Mouse (Mus musculus) megakaryocyte progenitor cell, adult 5-6 weeks (primary cell): ENCODE measurements around the gene Ptpn7. TPM values are rescaled to one million over a fixed set of nuclear protein-coding genes. Genes with fewer than 3 reads are reported as not detected.

Experiments
- ATAC-seq: replicated peaks from 2 replicates; pipeline ENCODE4 v1.8.0; 2016; ENCODE audit warnings: mild to moderate bottlenecking, moderate TSS enrichment, inconsistent platforms; ENCODE audit not compliant: poor library complexity
- total RNA-seq, 2 experiments: library from RNA; stranded (forward) in 1 of 2; stranded (reverse) in 1 of 2; fragments of 157-497, 149-512 nt in 1 of 2; fragments of 200-1000 nt in 1 of 2; gene quantifications; 2 replicates each; pipeline versions ENCODE4 v1.2.3 to v1.2.4; 2015 to 2017

Gene Ptpn7
- total RNA-seq, 2 experiments from 2014 or later, result 75.4 to 112 TPM

GRCm38 (mm10) chr1:135128011-135128441, 4.5 kb upstream of the Ptpn7 start:
- ATAC-seq, result no peak

GRCm38 (mm10) chr1:135128986-135129385, 3.5 kb upstream of the Ptpn7 start:
- no peak for ATAC-seq

- no peak for ATAC-seq
These were observed 2.8 kb upstream of the Ptpn7 start for GRCm38 (mm10) chr1:135129543-135130183.

GRCm38 (mm10) chr1:135130376-135131018, 2.0 kb upstream of the Ptpn7 start:
- no peak for ATAC-seq

DNA sequence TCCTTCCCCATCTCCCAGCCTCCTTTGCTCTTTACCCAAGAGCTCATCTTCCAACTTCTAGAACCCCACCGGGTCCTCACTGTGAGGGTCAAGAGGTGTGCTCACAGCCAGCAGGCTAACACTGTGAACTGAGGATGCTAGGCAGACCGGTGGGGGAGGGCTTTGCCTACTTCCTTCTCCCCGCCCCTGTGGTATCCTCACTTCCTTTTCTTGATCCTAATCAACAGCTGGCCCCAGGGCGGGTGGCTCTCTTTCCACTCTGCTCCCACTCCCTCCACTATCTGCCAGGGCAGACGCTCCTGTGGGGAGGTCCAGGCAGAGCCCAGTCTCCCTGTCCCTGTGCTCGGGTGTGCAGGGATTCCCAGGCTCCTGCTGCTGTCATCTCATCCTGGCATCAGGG, 1.5 kb upstream of the Ptpn7 start:
- peak; percentile 51 for ATAC-seq

DNA sequence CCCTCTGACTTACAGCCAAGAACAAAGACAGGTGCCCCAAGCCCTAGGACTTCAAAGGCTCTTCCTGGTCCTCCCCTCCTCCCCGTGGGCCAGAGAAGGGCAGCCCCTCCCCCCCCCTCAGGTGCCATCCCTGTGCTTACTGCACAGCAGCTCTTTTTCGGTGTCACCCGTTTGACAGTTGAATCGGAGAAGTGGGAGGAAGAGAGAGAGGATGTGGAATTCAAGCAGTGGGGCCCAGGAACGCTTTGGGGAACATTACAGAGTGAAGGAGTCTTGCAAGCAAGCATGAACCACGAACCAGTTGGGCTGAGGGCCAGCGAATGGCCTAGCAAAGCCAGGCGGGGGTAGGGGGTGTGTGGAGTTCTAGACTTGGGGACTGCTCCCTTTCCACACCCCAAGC, 940 bp upstream of the Ptpn7 start:
- ATAC-seq, result no peak

- ATAC-seq, result peak; percentile 40
These were observed 431 bp downstream of the Ptpn7 start for GRCm38 (mm10) chr1:135132893-135133369.

GRCm38 (mm10) chr1:135133678-135134435, 1.4 kb downstream of the Ptpn7 start:
- peak; percentile 30 for ATAC-seq

DNA sequence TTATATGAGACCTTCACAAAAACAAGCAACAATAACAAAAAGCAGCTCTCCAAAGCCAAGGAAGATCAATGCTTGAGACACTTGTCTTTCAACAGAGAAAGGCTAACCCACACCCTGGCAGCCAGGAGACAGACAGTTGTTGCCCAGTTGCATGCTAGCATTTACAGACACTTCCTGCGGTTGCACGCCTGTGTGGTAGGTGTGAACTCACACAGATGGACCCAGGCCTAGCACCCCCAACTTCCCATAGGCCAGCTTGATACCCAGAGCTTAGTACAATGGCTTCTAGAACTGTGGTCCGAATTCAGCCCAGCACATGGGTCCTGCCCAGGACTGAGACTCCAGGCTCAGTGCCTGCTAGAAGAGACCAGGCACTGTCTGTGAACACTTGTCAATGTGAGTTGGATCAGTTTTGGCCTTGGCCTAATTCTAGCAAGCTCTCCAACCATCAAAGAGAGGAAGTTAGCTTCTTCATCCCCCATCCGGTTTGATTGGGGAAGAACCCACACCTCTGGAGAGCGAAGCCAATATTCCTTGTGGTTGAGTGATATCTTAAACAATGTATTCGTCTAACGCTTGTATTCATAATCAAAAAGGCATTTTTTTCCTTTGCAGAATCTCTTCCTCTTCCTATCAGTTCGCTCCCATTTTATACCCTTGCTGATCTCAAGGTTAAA, 2.7 kb downstream of the Ptpn7 start:
- no peak for ATAC-seq

GRCm38 (mm10) chr1:135136500-135136899, 4.0 kb downstream of the Ptpn7 start:
- peak; percentile 31 for ATAC-seq

GRCm38 (mm10) chr1:135139906-135140305, 7.4 kb downstream of the Ptpn7 start:
- ATAC-seq, result peak; percentile 70

- ATAC-seq, result no peak
These were observed 10.0 kb downstream of the Ptpn7 start for GRCm38 (mm10) chr1:135142452-135142851.

- ATAC-seq, result no peak
These were observed 11.4 kb downstream of the Ptpn7 start for GRCm38 (mm10) chr1:135143940-135144339.

GRCm38 (mm10) chr1:135146077-135146945, 13.8 kb downstream of the Ptpn7 start, which contains the start of gene Arl8a:
TSS of gene Arl8a (plus strand) at chr1:135146824.
- peak; percentile 67 for ATAC-seq

DNA sequence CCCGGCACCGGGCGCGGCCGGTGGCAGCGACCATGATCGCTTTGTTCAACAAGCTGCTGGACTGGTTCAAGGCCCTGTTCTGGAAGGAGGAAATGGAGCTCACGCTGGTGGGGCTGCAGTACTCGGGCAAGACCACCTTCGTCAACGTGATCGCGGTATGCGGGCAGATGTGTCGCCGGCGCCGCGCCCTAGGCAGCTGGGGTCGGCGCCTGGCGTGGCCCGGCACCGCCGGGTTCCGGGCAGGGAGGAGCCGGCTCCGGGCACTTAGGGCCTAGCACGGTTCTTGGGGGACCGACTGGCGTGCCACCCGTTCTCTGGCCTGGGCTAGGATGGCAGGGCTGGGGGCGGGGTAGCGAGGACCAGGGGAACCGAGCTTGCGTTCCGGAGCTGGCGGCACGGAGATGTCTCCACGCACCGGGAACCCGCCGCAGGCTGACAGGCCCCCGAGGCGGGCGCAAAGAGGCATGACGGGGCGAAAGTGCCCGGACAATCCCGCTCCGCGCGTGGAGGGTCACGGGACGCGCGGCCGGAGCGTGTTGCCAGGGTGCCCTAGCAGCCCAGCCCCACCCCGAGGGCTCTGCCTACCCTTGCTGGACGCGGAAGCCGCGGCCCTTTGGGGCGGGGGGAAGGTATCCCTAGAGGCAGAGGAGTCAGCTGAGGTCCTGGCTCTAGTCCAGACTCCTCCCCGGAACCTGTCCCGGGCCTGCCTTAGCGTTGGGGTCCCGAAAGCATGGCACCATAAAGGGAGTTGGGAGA, 14.6 kb downstream of the Ptpn7 start:
- peak; percentile 67 for ATAC-seq

DNA sequence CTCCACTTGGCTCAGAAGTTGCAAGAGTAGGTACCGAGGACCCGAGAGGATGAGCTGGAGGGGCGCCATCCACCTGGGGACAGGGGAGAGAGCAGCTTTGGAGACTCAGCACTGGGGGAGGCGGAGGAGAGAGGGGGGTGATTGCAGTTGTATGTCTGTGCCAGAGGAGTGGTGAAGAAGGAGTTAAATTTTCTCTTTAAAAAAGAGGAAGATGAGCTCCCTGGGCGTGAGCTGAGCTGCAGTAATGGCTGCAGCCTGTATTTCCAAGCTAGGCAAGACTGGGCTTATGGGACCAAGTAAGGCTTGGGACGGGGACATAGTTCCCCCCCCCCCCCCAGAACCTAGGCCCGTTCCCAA, 15.2 kb downstream of the Ptpn7 start:
- ATAC-seq, result peak; percentile 71

DNA sequence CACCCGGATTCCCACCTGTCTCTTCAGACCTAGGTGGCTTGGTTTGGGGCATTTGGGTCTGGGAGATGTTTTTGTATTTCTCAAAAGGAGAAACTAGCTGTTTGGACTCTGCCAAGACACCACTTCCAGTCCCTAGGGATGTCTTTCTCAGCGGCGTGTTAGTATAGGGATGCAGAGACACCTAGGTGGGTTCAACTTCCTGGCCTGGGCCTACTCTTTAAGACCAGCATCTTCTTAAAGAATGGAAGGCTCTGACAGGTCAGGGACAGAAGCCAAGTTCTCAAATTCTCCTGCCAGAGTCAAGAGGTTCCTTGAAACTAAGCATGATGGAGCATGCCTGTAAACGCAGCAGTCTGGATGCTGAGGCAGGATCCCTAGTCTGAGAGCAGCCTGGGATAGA, 16.0 kb downstream of the Ptpn7 start:
- ATAC-seq, result no peak

DNA sequence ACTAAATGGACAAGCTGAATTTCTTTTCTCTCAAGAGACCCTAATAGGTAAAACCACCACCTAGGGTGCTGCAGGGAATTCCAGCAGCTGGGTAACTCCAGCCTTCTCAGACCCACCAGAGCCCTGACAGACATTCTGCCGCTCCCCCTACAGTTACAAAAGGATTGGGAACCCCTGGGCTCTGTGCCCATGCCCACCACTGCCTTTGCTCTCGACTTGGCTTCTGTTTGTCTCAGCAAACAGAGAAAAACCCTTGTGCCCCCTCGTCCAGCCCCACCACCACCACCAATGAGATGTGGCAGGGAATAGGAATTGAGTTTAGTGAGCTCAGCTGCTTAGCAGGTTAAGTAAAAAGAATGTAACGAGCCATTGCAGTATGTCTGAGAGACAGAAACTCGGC, 16.5 kb downstream of the Ptpn7 start:
- ATAC-seq, result no peak

DNA sequence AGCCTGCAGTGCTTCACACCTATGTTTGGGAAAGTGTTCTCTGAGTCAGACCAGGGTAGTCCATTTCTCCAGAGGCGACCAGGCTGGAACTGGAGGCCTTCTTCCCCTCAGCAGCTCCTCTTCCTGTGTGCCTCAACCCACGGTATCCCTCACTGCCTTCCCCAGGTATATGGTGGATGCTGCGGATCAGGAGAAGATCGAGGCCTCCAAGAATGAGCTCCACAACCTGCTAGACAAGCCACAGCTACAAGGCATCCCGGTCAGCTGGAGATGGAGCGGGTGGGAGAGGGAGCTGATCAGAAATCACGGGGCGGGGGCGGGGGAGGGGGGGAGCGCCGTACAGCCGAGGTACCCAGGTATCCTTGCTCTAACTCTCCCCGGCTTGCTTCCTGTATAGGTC, 21.5 kb downstream of the Ptpn7 start:
- no peak for ATAC-seq
